Mouse (Mus musculus): ENCODE results near the gene Chp1. TPM values are rescaled to one million over a fixed set of nuclear protein-coding genes. Genes with fewer than 3 reads are reported as not detected.
"Not testable (repeated sequence)": the region's sequence is repeated elsewhere in the genome, so short reads cannot be mapped to it uniquely, and the experiment has no call there.

The Chp1 gene
- polyA plus RNA-seq (2015; fragmentation: Nextera tagmentation; extraction: Ambion mirVana), result 58.4 and 59.6 TPM in 2 replicates

GRCm38 (mm10) chr2:119547522-119548370 lies at the start of gene Chp1, which contains the start of gene Exd1:
TSS of gene Chp1 (plus strand) at chr2:119547697.
TSS of gene Exd1 (minus strand) at chr2:119547627.
- Histone ChIP-seq H3K36me3 (ENCODE audit: control insufficient read depth, insufficient read depth, low read length) (no peaks in the 10 kb centered on the region), H3K27me3 (ENCODE audit: control insufficient read depth, insufficient read depth, low read depth, low read length) (no peaks in the 10 kb centered on the region), H3K4me1 (ENCODE audit: control insufficient read depth, insufficient read depth, low read length) (peaks cover 16% of the 10 kb centered on the region), H3K9ac (ENCODE audit: low read depth, low read length) (peak within 1 kb of the TSS; percentile 88), H3K4me2 (ENCODE audit: low read length) (peak within 1 kb of the TSS; percentile 74), H3K9me3 (replicated peaks; ENCODE audit: control insufficient read depth, low read length, poor library complexity, severe bottlenecking) (no peaks in the 10 kb centered on the region), H3K27ac (ENCODE audit: low read length) (peak within 1 kb of the TSS; percentile 81), H3K4me3 (ENCODE audit: low read depth, low read length) (peak within 1 kb of the TSS; percentile 83)
- WGBS, result under 1% methylated on average over 57 of the region's 57 CpGs
- peak; percentile 99 for ATAC-seq

- 88% methylated on average over 2 of the region's 2 CpGs for WGBS
- ATAC-seq, result no peak
Measured at GRCm38 (mm10) chr2:119498859-119499258, 48.6 kb upstream of the Chp1 start.

DNA sequence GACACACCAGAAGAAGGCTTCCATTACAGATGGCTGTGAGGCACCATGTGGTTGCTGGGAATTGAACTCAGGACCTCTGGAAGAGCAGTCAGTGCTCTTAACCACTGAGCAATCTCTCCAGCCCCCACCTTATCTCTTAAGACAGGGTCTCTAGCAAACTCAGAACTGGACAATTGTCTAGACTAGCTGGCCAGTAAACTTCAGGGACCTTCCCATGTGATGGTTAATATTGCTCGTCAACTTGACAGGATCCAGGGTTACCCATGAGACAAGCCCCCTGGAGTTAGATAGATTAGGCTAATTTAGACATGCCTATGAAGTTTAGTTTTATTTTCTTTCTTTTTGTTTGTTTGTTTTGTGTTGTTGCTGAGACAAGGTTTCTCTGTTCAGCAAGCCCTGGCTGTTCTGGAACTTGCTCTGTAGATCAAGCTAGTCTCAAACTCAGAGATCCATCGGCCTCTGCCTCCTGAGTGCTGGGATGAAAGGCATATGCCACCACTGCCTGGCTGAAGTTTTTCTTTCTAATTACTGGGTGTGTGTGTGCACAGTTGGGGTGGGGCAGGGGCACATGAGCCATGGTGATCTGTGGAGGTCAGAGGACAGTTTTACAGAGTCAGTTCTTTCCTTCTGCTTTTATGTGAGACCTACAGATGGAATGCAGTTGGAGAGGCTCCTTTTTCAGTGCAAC lies 46.4 kb upstream of the Chp1 start:
- WGBS, result 89% methylated on average over 2 of the region's 2 CpGs
- Histone ChIP-seq H3K27me3 (ENCODE audit: control insufficient read depth, insufficient read depth, low read depth, low read length) (no peaks in the 10 kb centered on the region), H3K9me3 (replicated peaks; ENCODE audit: control insufficient read depth, low read length, poor library complexity, severe bottlenecking) (no peaks in the 10 kb centered on the region), H3K4me2 (ENCODE audit: low read length) (no peak overlapping the region), H3K4me1 (ENCODE audit: control insufficient read depth, insufficient read depth, low read length) (no peaks in the 10 kb centered on the region), H3K36me3 (ENCODE audit: control insufficient read depth, insufficient read depth, low read length) (no peaks in the 10 kb centered on the region), H3K4me3 (ENCODE audit: low read depth, low read length) (no peak overlapping the region), H3K9ac (ENCODE audit: low read depth, low read length) (no peak overlapping the region), H3K27ac (ENCODE audit: low read length) (no peak overlapping the region)
- ATAC-seq, result no peak

More at GRCm38 (mm10) chr2:119498859-119499258, 48.6 kb upstream of the Chp1 start:
- H3K27ac ChIP-seq (ENCODE audit: low read length), result no peak overlapping the region
- H3K4me1 ChIP-seq (ENCODE audit: control insufficient read depth, insufficient read depth, low read length), result no peaks in the 10 kb centered on the region
- H3K9me3 ChIP-seq (replicated peaks; ENCODE audit: control insufficient read depth, low read length, poor library complexity, severe bottlenecking), result no peaks in the 10 kb centered on the region
- no peak overlapping the region for H3K4me2 ChIP-seq (ENCODE audit: low read length)
- H3K27me3 ChIP-seq (ENCODE audit: control insufficient read depth, insufficient read depth, low read depth, low read length), result no peaks in the 10 kb centered on the region
- H3K4me3 ChIP-seq (ENCODE audit: low read depth, low read length), result no peak overlapping the region
- no peak overlapping the region for H3K9ac ChIP-seq (ENCODE audit: low read depth, low read length)
- H3K36me3 ChIP-seq (ENCODE audit: control insufficient read depth, insufficient read depth, low read length), result no peaks in the 10 kb centered on the region

DNA sequence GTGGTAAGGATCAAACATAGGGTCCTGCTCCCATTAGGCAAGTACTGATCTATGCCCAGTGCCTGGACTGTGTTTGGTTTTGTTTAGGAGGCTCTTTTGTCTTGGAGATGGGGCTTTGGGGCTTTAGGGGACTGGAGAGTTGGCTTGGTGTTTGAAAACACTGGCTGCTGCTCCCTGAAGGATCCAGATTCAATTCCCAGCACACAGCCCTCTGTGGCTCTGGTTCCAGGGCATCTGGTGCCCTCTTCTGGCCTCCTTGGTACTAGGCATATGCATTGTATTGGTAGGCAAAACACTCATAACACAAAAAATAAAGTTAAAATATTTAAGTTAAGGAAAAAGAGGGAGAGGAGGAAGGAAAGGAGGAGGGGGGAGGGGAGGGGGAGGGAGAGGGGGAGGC lies 40.4 kb upstream of the Chp1 start:
- H3K9me3 ChIP-seq (replicated peaks; ENCODE audit: control insufficient read depth, low read length, poor library complexity, severe bottlenecking), result no peaks in the 10 kb centered on the region
- no peaks in the 10 kb centered on the region for H3K36me3 ChIP-seq (ENCODE audit: control insufficient read depth, insufficient read depth, low read length)
- no peak overlapping the region for H3K9ac ChIP-seq (ENCODE audit: low read depth, low read length)
- H3K4me3 ChIP-seq (ENCODE audit: low read depth, low read length), result no peak overlapping the region
- no peaks in the 10 kb centered on the region for H3K4me1 ChIP-seq (ENCODE audit: control insufficient read depth, insufficient read depth, low read length)
- H3K27me3 ChIP-seq (ENCODE audit: control insufficient read depth, insufficient read depth, low read depth, low read length), result no peaks in the 10 kb centered on the region
- H3K4me2 ChIP-seq (ENCODE audit: low read length), result no peak overlapping the region
- H3K27ac ChIP-seq (ENCODE audit: low read length), result no peak overlapping the region
- ATAC-seq, result no peak

- H3K4me2 ChIP-seq (ENCODE audit: low read length); H3K4me3 ChIP-seq (ENCODE audit: low read depth, low read length); H3K36me3 ChIP-seq (ENCODE audit: control insufficient read depth, insufficient read depth, low read length); H3K9ac ChIP-seq (ENCODE audit: low read depth, low read length); H3K27me3 ChIP-seq (ENCODE audit: control insufficient read depth, insufficient read depth, low read depth, low read length); H3K4me1 ChIP-seq (ENCODE audit: control insufficient read depth, insufficient read depth, low read length); H3K27ac ChIP-seq (ENCODE audit: low read length); ATAC-seq; H3K9me3 ChIP-seq (replicated peaks; ENCODE audit: control insufficient read depth, low read length, poor library complexity, severe bottlenecking): not testable (repeated sequence)
- WGBS, result 66% methylated on average over 7 of the region's 7 CpGs
Measured at GRCm38 (mm10) chr2:119508518-119508917, 39.0 kb upstream of the Chp1 start.

- H3K27ac ChIP-seq (ENCODE audit: low read length), result no peak overlapping the region
- H3K4me1 ChIP-seq (ENCODE audit: control insufficient read depth, insufficient read depth, low read length), result no peaks in the 10 kb centered on the region
- H3K27me3 ChIP-seq (ENCODE audit: control insufficient read depth, insufficient read depth, low read depth, low read length), result no peaks in the 10 kb centered on the region
- no peak for ATAC-seq
- WGBS, result 87% methylated on average over 2 of the region's 2 CpGs
- H3K4me3 ChIP-seq (ENCODE audit: low read depth, low read length), result no peak overlapping the region
- no peak overlapping the region for H3K9ac ChIP-seq (ENCODE audit: low read depth, low read length)
- no peak overlapping the region for H3K4me2 ChIP-seq (ENCODE audit: low read length)
- H3K9me3 ChIP-seq (replicated peaks; ENCODE audit: control insufficient read depth, low read length, poor library complexity, severe bottlenecking), result no peaks in the 10 kb centered on the region
- no peaks in the 10 kb centered on the region for H3K36me3 ChIP-seq (ENCODE audit: control insufficient read depth, insufficient read depth, low read length)
Measured at GRCm38 (mm10) chr2:119510856-119511255, 36.6 kb upstream of the Chp1 start.

DNA sequence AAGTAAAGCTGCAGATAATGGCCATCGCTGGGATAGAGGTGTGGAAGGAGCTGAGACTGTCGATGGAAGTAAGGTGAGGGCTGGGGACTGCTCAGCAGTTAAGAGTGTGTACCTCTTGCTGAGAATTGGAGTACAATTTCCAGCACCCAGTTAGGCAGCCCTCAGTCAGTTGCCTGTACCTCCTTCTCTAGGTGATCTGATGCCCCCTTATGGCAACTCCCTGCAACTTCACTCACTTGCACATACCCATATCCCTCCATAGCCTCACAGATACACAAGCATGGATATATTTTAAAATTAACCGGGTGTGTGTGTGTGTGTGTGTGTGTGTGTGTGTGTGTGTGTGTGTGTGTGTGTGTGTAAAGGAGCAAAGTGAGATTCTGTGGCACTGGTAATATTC lies 35.2 kb upstream of the Chp1 start:
- H3K4me3 ChIP-seq (ENCODE audit: low read depth, low read length), result no peak overlapping the region
- no peak overlapping the region for H3K9ac ChIP-seq (ENCODE audit: low read depth, low read length)
- no peaks in the 10 kb centered on the region for H3K4me1 ChIP-seq (ENCODE audit: control insufficient read depth, insufficient read depth, low read length)
- no peak for ATAC-seq
- H3K27me3 ChIP-seq (ENCODE audit: control insufficient read depth, insufficient read depth, low read depth, low read length), result no peaks in the 10 kb centered on the region
- no peaks in the 10 kb centered on the region for H3K36me3 ChIP-seq (ENCODE audit: control insufficient read depth, insufficient read depth, low read length)
- no peaks in the 10 kb centered on the region for H3K9me3 ChIP-seq (replicated peaks; ENCODE audit: control insufficient read depth, low read length, poor library complexity, severe bottlenecking)
- H3K4me2 ChIP-seq (ENCODE audit: low read length), result no peak overlapping the region
- 83% methylated on average over 3 of the region's 3 CpGs for WGBS
- H3K27ac ChIP-seq (ENCODE audit: low read length), result no peak overlapping the region

DNA sequence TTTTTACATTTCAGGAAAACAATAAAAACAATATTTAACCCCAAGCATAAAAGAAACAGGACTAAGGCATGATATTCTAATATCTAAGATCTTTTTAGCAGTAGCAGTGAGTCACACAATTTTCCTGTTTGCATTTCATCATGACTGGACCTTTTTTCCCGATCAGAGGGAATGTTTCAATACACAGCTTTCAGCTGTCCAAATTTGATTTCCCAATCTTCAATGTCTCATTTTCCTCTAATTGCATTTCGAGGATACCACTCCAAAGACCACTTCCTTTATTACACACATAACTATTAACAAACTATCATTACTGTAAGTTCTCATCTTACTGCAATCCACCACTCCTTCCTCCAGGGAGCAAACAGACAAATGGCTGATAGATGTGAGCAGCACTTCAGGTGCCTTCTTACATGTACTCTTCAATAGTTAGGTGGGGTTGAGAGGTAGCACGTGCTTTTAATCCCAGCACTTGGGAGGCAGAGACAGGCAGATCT lies 33.4 kb upstream of the Chp1 start:
- Histone ChIP-seq H3K4me1 (ENCODE audit: control insufficient read depth, insufficient read depth, low read length) (no peaks in the 10 kb centered on the region), H3K4me3 (ENCODE audit: low read depth, low read length) (no peak overlapping the region), H3K27ac (ENCODE audit: low read length) (no peak overlapping the region), H3K36me3 (ENCODE audit: control insufficient read depth, insufficient read depth, low read length) (no peaks in the 10 kb centered on the region), H3K9ac (ENCODE audit: low read depth, low read length) (no peak overlapping the region), H3K4me2 (ENCODE audit: low read length) (no peak overlapping the region), H3K27me3 (ENCODE audit: control insufficient read depth, insufficient read depth, low read depth, low read length) (no peaks in the 10 kb centered on the region), H3K9me3 (replicated peaks; ENCODE audit: control insufficient read depth, low read length, poor library complexity, severe bottlenecking) (no peaks in the 10 kb centered on the region)
- 94% methylated on average over 3 of the region's 3 CpGs for WGBS
- ATAC-seq, result no peak

DNA sequence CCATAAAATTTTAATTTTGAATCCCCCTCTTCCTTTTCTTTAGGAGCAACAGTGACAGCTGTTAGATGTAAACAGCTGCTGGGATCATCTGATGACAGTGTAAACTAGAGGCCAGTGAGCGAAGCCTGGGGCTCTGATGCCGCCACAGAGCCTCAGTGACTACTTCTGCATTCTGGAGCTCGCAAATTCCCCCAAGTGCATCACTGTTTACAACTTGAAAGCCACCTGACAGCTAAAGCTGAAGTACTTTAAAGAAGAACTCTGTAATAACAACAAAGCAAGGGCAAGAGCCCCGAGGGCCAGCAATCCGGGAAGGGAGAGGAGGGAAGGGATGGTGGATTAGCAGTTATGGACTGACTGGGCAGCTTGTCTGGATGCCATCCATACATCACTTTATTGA lies 30.7 kb upstream of the Chp1 start:
- Histone ChIP-seq H3K9me3 (replicated peaks; ENCODE audit: control insufficient read depth, low read length, poor library complexity, severe bottlenecking) (no peaks in the 10 kb centered on the region), H3K4me1 (ENCODE audit: control insufficient read depth, insufficient read depth, low read length) (no peaks in the 10 kb centered on the region), H3K27me3 (ENCODE audit: control insufficient read depth, insufficient read depth, low read depth, low read length) (no peaks in the 10 kb centered on the region), H3K4me3 (ENCODE audit: low read depth, low read length) (no peak overlapping the region), H3K36me3 (ENCODE audit: control insufficient read depth, insufficient read depth, low read length) (no peaks in the 10 kb centered on the region), H3K27ac (ENCODE audit: low read length) (no peak overlapping the region), H3K4me2 (ENCODE audit: low read length) (no peak overlapping the region), H3K9ac (ENCODE audit: low read depth, low read length) (no peak overlapping the region)
- 59% methylated on average over 5 of the region's 5 CpGs for WGBS
- no peak for ATAC-seq
